Mouse (Mus musculus) WW6 (cell line): Measurements from ENCODE around the gene Gm6408.
"Not testable (repeated sequence)": the region's sequence is repeated elsewhere in the genome, so short reads cannot be mapped to it uniquely, and the experiment has no call there.

Source experiments
- DNase-seq: peaks from one replicate; pipeline ENCODE4 v3.0.0-alpha.2; 2013; ENCODE audit warnings: low read depth, low spot score

Gm6408 gene

GRCm38 (mm10) chr5:146481665-146482064 is at the start of gene Gm6408:
TSS of gene Gm6408 (plus strand) at chr5:146481965.
- not testable (repeated sequence) for DNase-seq

GRCm38 (mm10) chr5:146432476-146432875 is 49.3 kb upstream of the Gm6408 start:
- no peak for DNase-seq

GRCm38 (mm10) chr5:146435316-146435715 is 46.4 kb upstream of the Gm6408 start:
- DNase-seq, result no peak

GRCm38 (mm10) chr5:146436796-146437195 is 45.0 kb upstream of the Gm6408 start:
- DNase-seq, result no peak

- no peak for DNase-seq
These were observed 42.5 kb upstream of the Gm6408 start for GRCm38 (mm10) chr5:146439152-146439781.

DNA sequence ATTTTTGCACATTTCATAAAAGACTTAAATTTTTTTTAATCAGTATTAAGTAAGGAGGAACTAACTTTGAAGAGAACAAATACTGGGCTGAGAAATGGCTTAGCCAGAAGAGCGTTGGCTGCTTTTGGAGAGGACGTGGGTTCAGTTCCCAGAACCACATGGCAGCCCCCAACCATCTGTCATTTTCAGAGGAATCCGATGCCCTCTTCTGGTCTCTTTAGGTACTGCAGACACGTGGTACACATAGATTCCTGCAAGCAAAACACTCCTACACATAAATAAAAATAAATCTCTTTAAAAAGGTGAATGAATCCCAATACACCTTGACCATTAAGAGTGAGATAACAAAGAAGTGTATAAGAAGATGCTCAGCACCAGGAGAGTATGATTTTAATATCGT is 41.5 kb upstream of the Gm6408 start:
- no peak for DNase-seq

- no peak for DNase-seq
These were observed 39.0 kb upstream of the Gm6408 start for GRCm38 (mm10) chr5:146442767-146443166.

- no peak for DNase-seq
These were observed 35.1 kb upstream of the Gm6408 start for GRCm38 (mm10) chr5:146446633-146447032.

DNA sequence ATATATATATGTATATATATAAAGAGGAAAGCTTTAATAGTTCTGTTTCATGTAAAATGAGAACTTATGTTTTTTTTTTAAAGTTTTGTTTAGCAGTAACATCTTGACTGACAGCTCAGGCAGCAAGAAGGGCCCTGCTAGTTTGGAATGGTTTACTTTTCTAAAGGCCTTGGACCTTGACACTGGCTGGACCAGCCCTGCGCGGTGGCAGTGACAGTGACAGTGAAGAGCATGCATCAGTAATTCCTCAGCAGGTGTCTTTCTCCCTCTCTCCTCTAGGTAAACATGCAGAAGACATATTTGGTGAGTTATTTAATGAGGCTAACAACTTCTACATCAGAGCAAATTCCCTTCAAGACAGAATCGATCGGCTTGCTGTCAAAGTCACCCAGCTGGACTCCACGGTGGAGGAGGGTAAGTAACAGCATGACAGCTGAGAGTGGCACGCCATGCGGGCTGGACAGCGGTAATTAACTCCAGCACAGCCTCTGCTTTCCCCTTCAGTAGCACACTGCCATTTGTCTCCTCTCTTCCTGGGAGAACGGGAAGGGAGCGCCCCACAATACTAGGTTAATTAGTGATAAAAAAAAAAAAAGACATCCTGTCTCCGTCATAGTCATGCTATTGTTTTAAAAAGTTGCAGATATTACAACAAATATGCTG is 30.0 kb upstream of the Gm6408 start:
- DNase-seq, result no peak

- DNase-seq, result no peak
These were observed 28.2 kb upstream of the Gm6408 start for GRCm38 (mm10) chr5:146453556-146453955.

- no peak for DNase-seq
These were observed 20.2 kb upstream of the Gm6408 start for GRCm38 (mm10) chr5:146461612-146462011.

DNA sequence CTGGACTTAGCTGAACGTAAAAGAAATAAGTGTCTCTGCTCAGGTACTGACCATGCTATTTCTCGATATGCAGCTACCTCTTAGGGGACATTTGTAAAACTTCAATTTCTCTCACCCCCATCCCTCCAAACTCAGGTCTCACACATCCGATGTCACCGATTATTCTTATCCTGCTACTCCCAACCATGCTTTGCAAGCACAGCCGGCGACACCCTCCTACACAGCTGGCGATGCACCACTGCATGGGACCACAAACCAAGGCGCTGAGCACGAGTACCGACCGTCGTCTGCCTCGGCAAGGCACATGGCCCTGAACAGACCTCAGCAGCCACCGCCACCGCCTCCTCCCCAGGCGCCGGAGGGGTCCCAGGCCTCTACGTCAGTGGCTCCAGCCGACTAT is 15.1 kb upstream of the Gm6408 start:
- no peak for DNase-seq

GRCm38 (mm10) chr5:146468311-146468710 is 13.5 kb upstream of the Gm6408 start:
- no peak for DNase-seq

DNA sequence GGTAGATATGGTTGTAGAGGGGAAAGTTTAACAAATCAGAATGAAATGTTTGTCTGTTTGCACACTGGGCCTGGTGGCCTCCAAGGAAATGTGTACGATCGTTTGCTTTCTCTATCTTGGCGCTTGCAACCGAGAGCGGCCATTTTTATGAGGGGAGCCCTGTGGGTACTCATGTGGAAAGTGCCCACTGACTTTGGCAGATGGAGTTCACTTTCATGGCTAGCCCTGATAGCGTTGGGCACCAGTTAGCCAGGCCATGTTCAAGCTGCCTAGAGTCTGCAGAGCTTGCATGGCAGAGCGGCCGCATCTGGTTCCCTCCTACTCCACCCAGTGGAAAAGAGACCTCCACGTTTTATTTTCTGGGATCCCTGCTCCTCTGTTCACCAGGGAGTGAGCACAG is 10.9 kb upstream of the Gm6408 start:
- no peak for DNase-seq

GRCm38 (mm10) chr5:146471311-146471710 is 10.5 kb upstream of the Gm6408 start:
- DNase-seq, result no peak

DNA sequence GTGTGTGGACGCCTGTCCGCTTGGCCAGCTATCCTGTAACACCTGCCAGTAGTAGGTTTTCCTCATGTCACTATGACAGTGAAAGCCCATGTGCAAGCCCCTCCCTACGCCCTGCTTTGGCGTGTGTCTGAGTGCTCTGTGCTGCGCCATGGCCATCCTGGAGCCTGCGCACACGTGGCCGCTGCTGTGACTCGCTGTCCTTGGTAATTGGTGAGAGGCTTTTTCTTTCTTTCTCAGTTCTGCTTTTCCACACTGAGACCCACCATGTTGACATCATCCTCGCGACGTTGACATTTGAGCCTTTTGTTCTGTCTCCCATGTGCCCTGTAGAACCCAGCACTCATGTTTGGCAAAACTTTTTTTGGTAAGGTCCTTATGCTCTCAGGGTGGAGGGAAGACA is 9.9 kb upstream of the Gm6408 start:
- no peak for DNase-seq

DNA sequence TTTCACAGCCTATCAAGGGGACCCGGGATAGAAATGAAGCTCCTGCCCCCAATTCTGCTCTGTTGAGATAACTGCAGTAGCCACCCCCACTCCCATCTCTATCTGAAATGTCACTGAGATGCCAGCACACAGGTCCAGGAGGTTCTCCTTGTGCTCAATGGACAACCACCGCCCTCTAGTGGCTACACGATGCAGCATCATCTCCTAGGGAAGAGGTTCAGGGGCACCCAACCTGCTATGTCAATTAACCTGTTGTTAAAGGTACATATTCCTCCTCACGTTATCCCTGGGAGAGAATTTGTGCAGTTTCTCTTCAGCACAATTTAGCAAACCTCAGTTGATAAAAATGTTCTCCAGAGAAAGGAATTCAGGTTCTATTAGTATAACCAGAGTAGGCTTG is 2.2 kb upstream of the Gm6408 start:
- not testable (repeated sequence) for DNase-seq

DNA sequence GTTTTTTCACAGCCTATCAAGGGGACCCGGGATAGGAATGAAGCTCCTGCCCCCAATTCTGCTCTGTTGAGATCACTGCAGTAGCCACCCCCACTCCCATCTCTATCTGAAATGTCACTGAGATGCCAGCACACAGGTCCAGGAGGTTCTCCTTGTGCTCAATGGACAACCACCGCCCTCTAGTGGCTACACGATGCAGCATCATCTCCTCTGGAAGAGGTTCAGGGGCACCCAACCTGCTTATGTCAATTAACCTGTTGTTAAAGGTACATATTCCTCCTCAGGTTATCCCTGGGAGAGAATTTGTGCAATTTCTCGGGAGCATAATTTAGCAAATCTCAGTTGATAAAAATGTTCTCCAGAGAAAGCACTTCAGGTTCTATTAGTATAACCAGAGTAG is 7.2 kb downstream of the Gm6408 start:
- DNase-seq, result not testable (repeated sequence)

DNA sequence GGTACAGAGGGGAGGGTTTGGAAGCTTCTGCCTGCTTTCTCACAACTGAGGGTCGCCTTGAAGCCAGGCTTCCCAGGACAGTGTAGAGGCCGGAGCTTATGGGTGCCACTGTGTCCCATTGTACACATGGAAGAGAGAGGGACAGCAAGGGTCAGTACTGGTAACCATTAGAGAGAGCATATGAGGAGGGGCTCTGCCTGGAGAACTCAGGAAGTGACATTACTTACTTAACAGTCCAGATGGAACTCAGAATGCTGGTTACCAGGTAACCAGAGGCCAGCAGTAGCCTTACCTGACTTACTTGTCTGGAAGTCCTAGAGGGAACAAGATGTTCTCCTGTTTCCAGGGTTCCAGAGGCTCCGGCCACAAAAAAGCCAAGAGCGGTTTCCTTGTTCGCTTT is 9.3 kb downstream of the Gm6408 start, which contains the start of gene Gm6370:
Gene Gm6370 (plus strand): TSS at position 301 of the 400 bp plus-strand sequence.
- DNase-seq, result not testable (repeated sequence)

DNA sequence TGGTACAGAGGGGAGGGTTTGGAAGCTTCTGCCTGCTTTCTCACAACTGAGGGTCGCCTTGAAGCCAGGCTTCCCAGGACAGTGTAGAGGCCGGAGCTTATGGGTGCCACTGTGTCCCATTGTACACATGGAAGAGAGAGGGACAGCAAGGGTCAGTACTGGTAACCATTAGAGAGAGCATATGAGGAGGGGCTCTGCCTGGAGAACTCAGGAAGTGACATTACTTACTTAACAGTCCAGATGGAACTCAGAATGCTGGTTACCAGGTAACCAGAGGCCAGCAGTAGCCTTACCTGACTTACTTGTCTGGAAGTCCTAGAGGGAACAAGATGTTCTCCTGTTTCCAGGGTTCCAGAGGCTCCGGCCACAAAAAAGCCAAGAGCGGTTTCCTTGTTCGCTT is 20.3 kb downstream of the Gm6408 start, which contains the start of gene 4930449I24Rik:
Gene 4930449I24Rik (plus strand): TSS at position 301 of the 400 bp plus-strand sequence.
- DNase-seq, result not testable (repeated sequence)

DNA sequence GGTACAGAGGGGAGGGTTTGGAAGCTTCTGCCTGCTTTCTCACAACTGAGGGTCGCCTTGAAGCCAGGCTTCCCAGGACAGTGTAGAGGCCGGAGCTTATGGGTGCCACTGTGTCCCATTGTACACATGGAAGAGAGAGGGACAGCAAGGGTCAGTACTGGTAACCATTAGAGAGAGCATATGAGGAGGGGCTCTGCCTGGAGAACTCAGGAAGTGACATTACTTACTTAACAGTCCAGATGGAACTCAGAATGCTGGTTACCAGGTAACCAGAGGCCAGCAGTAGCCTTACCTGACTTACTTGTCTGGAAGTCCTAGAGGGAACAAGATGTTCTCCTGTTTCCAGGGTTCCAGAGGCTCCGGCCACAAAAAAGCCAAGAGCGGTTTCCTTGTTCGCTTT is 32.1 kb downstream of the Gm6408 start, which contains the start of gene Gm3402:
Gene Gm3402 (plus strand): TSS at position 301 of the 400 bp plus-strand sequence.
- not testable (repeated sequence) for DNase-seq

DNA sequence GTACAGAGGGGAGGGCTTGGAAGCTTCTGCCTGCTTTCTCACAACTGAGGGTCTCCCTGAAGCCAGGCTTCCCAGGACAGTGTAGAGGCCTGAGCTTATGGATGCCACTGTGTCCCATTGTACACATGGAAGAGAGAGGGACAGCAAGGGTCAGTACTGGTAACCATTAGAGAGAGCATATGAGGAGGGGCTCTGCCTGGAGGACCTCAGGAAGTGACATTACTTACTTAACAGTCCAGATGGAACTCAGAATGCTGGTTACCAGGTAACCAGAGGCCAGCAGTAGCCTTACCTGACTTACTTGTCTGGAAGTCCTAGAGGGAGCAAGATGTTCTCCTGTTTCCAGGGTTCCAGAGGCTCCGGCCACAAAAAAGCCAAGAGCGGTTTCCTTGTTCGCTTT is 43.7 kb downstream of the Gm6408 start, which contains the start of gene Gm3404:
Gene Gm3404 (plus strand): TSS at position 301 of the 400 bp plus-strand sequence.
- not testable (repeated sequence) for DNase-seq
